Comparison of ENCODE assay signal across 8 mouse cellular contexts in the genomic region with DNA sequence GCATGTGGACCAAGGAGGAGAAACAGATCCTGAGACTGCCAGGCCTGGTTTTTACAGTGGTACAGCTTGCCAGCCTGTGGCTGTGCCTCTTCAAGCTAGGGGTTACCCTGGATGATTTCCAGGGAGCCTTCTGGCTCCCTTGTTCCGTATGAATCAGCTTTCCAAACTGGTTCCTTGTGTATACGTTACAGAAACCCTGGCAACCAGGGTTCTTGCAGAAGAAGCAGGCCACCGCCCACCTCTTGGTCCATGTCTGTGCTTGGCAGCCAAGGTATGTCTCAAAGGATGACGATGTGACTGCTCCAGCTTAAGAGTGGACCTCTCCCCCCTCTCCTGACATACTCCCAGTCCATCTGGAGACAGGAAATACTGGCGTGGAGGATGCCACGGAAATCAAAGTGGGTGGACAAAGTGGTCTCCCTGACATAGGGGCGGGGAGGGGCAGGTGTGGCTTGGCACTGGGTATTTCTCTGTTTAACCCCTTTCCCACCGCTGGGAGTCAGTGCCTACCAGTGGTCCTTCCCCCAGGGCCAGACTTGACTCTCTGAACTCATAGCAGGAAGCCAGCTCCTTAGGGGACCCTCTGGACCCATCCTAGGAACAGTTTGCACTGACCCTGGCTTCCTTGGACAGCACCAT. TPM values are rescaled to one million over a fixed set of nuclear protein-coding genes. Genes with fewer than 3 reads are reported as not detected.
DNase-seq lines count a peak whose midpoint lies in the region; ATAC-seq and TF ChIP-seq lines count a peak whose summit lies in the region.

No protein-coding gene starts in this region.

- ATAC-seq in lung, postnatal 0 days: peak; percentile 57

- intact Hi-C loops in heart, postnatal 14 days (cut with DNase I): no loop called here

- DNase-seq in adrenal gland, postnatal 14 days: peak; percentile 64
- DNase-seq in fibroblast of lung, adult 2 months (ENCODE audit: low read depth): peak; percentile 83
- DNase-seq in heart, postnatal 14 days: peak; percentile 47 to 55
- peak; percentile 71 for DNase-seq in layer of hippocampus, adult 9-11 months
- peak; percentile 98 for DNase-seq in lung, postnatal 0 days (ENCODE audit: low spot score)
- DNase-seq in right cerebral cortex, postnatal 25 days: peak; percentile 70
- no peak for DNase-seq in spleen, postnatal 14 days (ENCODE audit: low spot score in 2 of 2)

- H3K9me3 ChIP-seq in E14TG2a.4 (ENCODE audit: low read length): no peaks in the 10 kb centered on the region
- H3K9me3 ChIP-seq in lung, postnatal 0 days (ENCODE audit: low read length): no peaks in the 10 kb centered on the region

- TF ChIP-seq EP300 in lung, postnatal 0 days (IDR thresholded peaks at IDR 0.05): peak; percentile 93

- H3K9ac ChIP-seq in lung, postnatal 0 days (replicated peaks; ENCODE audit: low read depth): peak overlapping the region; percentile 96

- H3K27me3 ChIP-seq in E14TG2a.4 (ENCODE audit: insufficient read depth, low read length): peaks cover 72% of the 10 kb centered on the region
- no peaks in the 10 kb centered on the region for H3K27me3 ChIP-seq in lung, postnatal 0 days (replicated peaks; ENCODE audit: insufficient read depth, low read length)

- no peak for TF ChIP-seq CTCF in E14TG2a.4 (conservative IDR thresholded peaks at IDR 0.05; ENCODE audit: low read length)
- no peak; the same call in 1 of the 2 replicates for TF ChIP-seq CTCF in lung, postnatal 0 days (IDR thresholded peaks at IDR 0.05)

- peak overlapping the region; percentile 74 for H3K4me2 ChIP-seq in lung, postnatal 0 days (replicated peaks; ENCODE audit: low read depth, low read length)

- H3K4me1 ChIP-seq in E14TG2a.4 (replicated peaks; ENCODE audit: low read depth, low read length): peaks cover 20% of the 10 kb centered on the region
- H3K4me1 ChIP-seq in lung, postnatal 0 days (ENCODE audit: insufficient read depth, low read depth, low read length): peaks cover 40% of the 10 kb centered on the region

- peak overlapping the region; percentile 98 for H3K27ac ChIP-seq in lung, postnatal 0 days (ENCODE audit: low read length)

- WGBS in lung, postnatal 0 days: 4% methylated on average over 8 of the region's 8 CpGs

- no peaks in the 10 kb centered on the region for H3K36me3 ChIP-seq in E14TG2a.4 (ENCODE audit: insufficient read depth, low read length)
- no peaks in the 10 kb centered on the region for H3K36me3 ChIP-seq in lung, postnatal 0 days (ENCODE audit: insufficient read depth, low read length)

- H3K4me3 ChIP-seq in E14TG2a.4 (replicated peaks; ENCODE audit: low read length): peak overlapping the region; percentile 86
- H3K4me3 ChIP-seq in lung, postnatal 0 days (ENCODE audit: low read depth, low read length): peak overlapping the region; percentile 83

RNA-seq across cellular contexts. Expression of gene Per2, which starts 0.8 kb away (rescaled TPM):
- 38.3 and 42.3 TPM in 2 replicates for total RNA-seq in adrenal gland, postnatal 14 days (2021)
- total RNA-seq in heart, postnatal 14 days (2021): 10 to 100 TPM; 12.3 to 18.9 TPM
- 6.3 and 7.3 TPM in 2 replicates for polyA plus RNA-seq in lung, postnatal 0 days (2015; fragmentation: Nextera tagmentation; extraction: Ambion mirVana)

RNA-seq across cellular contexts. Expression of gene Traf3ip1, which starts 36.1 kb away (rescaled TPM):
- 12.3 and 12.6 TPM in 2 replicates for total RNA-seq in adrenal gland, postnatal 14 days (2021)
- 1 to 10 TPM; 4.6 to 5.9 TPM for total RNA-seq in heart, postnatal 14 days (2021)
- 11.0 and 11.2 TPM in 2 replicates for polyA plus RNA-seq in lung, postnatal 0 days (2015; fragmentation: Nextera tagmentation; extraction: Ambion mirVana)

RNA-seq across cellular contexts. Expression of gene Hes6, which starts 44.5 kb away (rescaled TPM):
- 182 and 223 TPM in 2 replicates for total RNA-seq in adrenal gland, postnatal 14 days (2021)
- total RNA-seq in heart, postnatal 14 days (2021): 10 to 100 TPM; 16.8 to 20.1 TPM
- polyA plus RNA-seq in lung, postnatal 0 days (2015; fragmentation: Nextera tagmentation; extraction: Ambion mirVana): 63.7 and 75.1 TPM in 2 replicates

RNA-seq across cellular contexts. Expression of gene Ilkap, which starts 59.7 kb away (rescaled TPM):
- 99.4 and 110 TPM in 2 replicates for total RNA-seq in adrenal gland, postnatal 14 days (2021)
- total RNA-seq in heart, postnatal 14 days (2021): 10 to 100 TPM; 45.4 to 46.7 TPM
- 90.5 and 94.0 TPM in 2 replicates for polyA plus RNA-seq in lung, postnatal 0 days (2015; fragmentation: Nextera tagmentation; extraction: Ambion mirVana)

Comparison
In these comparisons a context has a peak if more than half of its experiments do, and no peak if none do; other contexts are left out.
1. DNase-seq: peak in adrenal gland, postnatal 14 days (single experiment), fibroblast of lung, adult 2 months (single experiment), heart, postnatal 14 days (2 of 2), layer of hippocampus, adult 9-11 months (single experiment), lung, postnatal 0 days (single experiment) and right cerebral cortex, postnatal 25 days (single experiment); none in spleen, postnatal 14 days (0 of 2).